Mouse (Mus musculus) kidney, adult 8-10 months (tissue): Measurements from ENCODE around the gene Prkcg.
A peak's percentile ranks its signal among the peaks of the same experiment; 100 is the strongest.
"Not testable (repeated sequence)": the region's sequence is repeated elsewhere in the genome, so short reads cannot be mapped to it uniquely, and the experiment has no call there.

Experiments
- DNase-seq, 2 experiments: peaks; one replicate each; pipeline ENCODE4 v3.0.0; 2022

Gene Prkcg

GRCm38 (mm10) chr7:3291197-3291596, 2.2 kb downstream of the Prkcg start:
- DNase-seq: no peak

GRCm38 (mm10) chr7:3291764-3292163, 2.8 kb downstream of the Prkcg start:
- no peak for DNase-seq

DNA sequence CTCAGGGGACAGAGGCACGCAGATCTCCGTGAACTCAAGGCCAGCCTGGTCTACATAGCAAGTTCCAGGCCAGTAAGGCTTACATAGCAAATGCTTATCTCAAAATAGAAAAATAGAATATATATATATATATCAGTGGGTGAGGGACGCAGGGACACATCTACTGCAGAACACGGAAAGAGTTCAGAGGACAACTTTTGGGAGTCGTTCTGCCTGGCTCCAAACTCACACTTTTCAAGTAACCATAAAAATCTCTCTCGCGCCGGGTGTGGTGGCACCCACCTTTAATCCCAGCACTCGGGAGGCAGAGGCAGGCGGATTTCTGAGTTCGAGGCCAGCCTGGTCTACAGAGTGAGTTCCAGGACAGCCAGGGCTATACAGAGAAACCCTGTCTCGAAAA, 3.3 kb downstream of the Prkcg start:
- DNase-seq: not testable (repeated sequence)

- peak; percentile 89 to 92 for DNase-seq
These were observed 3.8 kb downstream of the Prkcg start for GRCm38 (mm10) chr7:3292791-3293190.

- DNase-seq: no peak
These were observed 5.8 kb downstream of the Prkcg start for GRCm38 (mm10) chr7:3294794-3295193.

DNA sequence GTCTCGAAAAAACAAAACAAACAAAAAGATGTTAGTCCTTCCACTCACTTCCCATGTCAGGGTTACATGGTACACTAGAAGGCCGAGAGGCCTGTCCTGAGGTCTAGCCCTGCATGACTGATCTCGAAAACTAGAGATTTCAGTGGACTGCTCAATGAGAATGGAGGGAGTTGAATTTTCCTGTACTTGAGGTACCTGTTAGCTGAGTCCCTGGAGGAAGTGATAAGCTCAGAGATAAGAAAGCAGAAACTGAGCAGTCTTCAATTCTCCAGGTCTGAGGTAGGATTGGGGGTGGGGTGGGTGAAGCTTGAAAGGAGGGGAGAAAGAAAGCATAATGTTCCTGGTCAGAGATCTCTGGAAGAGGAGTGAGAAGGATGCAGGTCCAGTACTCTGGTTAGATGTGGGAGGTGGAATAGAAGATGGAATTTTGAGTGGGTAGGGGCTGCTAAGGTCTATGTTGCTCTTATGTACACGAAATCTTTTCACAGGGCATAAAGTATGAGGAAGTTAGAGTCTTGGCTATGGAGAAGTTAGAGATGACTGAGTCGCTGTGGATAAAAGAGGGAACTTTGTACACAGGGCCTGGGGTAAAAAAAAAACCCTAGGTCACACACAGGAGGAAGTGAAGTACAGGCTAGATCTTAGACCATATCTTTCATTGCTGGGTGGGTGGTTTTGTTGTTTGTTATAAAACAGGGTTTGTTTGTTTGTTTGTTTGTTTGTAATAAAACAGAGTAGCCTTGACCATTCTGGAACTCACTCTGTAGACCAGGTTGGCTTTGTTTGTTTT, 6.5 kb downstream of the Prkcg start:
- no peak for DNase-seq

GRCm38 (mm10) chr7:3296711-3297110, 7.7 kb downstream of the Prkcg start:
- no peak for DNase-seq

GRCm38 (mm10) chr7:3299941-3300617, 11.1 kb downstream of the Prkcg start:
- no peak for DNase-seq

- DNase-seq: no peak
These were observed 12.1 kb downstream of the Prkcg start for GRCm38 (mm10) chr7:3300891-3301627.

GRCm38 (mm10) chr7:3301628-3302555, 12.9 kb downstream of the Prkcg start:
- no peak for DNase-seq

DNA sequence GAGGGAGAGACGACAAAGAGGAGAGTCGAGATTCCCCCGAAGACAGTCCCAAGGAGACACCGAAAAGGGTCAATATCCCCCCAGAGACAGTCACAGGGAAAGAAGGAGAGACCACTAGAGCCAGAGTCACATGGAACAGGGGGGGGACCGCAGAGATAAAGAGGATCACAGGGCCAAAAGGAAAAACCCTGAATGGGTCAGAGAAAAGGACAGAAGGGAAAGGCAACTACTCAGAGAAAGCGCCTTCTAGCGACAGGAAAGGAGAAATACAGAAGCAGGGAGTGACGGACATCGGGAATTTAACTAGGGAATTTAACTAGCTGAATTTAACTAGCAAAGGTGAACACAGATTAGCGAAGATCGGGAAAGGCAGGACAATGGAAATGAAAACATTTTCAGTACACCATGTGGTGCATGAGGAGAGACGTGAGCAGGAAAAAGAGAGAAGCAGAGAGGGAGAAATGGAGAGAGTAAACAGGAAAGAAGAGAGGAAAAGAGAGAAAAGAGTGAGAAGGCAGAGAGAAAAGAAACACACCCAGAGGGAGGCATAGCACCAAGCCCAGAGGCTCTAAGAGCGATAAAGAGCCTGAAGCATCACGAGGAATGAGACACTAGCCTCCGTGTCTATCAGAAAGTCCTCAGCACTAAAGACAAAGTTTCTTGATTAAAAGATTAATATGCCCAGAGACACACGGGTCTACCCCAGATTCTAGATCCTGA, 13.7 kb downstream of the Prkcg start:
- DNase-seq: no peak

DNA sequence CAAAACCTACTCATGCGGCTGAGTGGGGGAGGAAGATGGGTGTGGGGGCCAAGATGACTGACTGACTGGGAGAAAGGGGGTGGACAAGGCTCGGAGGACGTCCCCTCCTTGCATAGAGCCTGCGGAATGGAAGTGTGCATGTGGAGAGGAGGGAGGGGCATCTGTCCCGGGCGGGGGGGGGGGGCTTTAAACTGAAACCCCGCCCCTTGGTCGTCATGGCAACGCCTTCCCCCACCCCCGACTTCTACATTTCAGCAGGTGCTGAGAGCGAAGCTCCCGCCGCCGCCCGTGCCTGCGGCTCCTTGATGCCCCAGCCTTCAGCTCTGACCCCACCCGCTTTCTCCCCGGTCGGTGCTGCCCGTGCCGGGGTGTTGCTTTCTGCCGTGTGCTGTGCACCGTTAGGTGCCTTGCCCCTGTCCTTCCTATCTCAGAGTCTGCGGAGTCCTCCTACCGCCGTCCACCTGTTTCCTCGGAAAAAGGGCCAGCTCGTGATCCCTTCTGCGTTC, 14.3 kb downstream of the Prkcg start:
- no peak for DNase-seq

GRCm38 (mm10) chr7:3303789-3304188, 14.8 kb downstream of the Prkcg start:
- no peak for DNase-seq

DNA sequence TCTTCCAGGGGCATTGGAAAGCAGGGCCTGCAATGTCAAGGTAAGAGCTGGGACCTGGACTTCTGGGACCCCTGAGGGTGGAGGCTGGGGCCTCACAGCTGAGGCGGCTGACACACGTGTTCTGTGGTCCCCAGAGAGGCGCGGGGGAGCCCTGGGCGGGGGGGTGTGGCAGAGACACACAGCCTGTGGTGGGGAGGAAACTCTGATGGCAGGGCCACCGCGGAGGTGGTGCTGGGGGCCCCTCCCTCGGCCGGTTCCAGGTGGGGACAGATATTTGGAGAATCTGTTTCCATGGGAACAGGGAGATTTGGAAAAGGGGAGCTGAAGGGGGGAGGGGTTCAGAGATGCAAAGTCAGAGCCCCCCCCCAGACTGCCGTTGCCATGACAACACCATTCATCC, 15.3 kb downstream of the Prkcg start:
- no peak for DNase-seq

- no peak for DNase-seq
These were observed 17.4 kb downstream of the Prkcg start for GRCm38 (mm10) chr7:3306400-3306799.

DNA sequence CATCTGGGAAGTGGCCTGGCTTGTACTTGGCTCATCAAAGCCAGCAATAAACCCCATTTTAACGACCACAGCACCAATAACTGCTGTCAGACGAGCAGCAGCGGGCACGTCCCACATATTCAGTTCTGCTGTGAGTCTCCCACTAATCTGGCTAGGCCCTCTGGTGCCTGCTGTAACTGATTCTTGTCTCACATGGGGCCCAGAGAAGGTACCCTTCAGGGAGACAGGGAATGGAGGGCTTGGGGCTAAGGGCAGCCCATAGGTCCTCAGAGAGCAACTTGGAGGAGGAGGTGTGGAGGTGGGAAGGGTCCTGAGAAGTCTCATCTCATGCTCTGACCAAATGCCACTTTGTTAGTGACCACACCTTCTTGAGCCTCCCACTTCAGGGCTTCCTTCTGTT, 19.7 kb downstream of the Prkcg start:
- DNase-seq: no peak

DNA sequence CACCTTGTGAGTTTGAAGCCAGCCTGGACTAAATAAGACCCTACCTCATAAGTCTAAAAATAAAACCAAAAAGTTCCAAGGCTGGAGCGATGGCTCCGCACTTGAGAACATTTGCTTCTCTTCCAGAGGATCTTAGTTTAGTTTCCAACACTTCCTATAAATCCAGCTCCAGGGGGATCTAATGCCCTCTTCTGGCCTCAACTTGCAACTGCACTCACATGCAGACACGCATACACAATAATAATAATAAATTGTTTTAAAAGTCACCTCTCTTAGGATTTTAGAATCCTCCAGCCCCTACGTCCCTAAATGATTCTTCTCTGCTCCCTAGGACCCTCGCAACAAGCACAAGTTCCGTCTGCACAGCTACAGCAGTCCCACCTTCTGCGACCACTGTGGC, 21.3 kb downstream of the Prkcg start:
- no peak for DNase-seq

DNA sequence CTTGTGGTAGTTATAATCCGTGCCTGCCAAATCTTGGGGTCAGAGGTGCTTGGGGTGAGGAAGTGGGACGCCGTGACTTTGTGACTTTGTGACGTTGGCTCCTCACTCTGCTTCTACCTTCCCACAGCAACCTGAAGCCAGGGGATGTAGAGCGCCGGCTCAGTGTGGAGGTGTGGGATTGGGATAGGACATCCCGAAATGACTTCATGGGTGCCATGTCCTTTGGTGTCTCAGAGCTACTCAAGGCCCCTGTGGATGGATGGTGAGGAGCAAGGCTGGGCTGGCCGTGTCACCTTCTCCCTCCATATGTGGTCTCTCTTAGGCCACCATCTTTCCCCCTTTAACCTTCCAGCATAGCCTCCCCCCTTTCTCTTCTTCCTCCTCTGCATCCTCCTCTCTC, 24.6 kb downstream of the Prkcg start:
- DNase-seq: no peak

DNA sequence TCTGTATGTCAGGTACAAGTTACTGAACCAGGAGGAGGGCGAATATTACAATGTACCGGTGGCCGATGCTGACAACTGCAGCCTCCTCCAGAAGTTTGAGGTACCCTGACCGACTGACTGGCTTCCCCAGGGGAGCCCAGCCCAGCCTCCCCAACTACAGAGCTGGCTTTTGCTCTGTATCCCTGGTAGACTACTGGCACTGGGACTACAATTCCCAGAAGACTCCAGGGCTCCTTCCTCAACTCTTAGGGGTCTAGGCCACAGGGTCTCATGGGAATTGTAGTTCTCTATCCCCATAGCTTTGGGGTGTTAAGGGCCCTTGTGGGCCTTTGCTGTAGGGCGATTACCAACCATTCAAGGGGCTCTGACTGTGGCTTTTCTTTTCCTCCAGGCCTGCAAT, 25.1 kb downstream of the Prkcg start:
- no peak for DNase-seq

DNA sequence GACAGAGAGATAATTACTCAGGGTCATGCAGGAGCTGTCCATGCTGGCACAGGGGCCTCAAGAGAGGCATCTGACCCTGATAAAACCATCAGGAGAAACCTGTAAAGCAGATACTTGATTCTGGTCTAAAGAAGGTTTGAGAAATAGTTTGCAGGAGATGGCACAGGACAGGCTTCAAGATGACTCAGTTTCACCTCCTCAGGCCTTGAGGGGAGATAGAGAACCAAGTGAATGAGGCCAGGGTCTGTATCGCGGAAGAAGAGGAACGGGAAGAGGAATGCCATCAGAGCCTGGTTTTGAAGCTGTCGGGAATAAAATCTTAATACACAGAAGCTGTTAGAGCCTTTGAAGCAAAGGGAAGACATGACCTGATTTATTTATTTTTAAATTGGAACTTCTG, 28.7 kb downstream of the Prkcg start:
- DNase-seq: no peak

- no peak for DNase-seq
These were observed 31.9 kb downstream of the Prkcg start for GRCm38 (mm10) chr7:3320856-3321255.

GRCm38 (mm10) chr7:3323826-3324225, 34.8 kb downstream of the Prkcg start:
- no peak for DNase-seq
